Mouse (Mus musculus) G1E (cell line): ENCODE measurements around the gene Tnnt3.

Experiments
- CTCF ChIP-seq: IDR thresholded peaks from 2 replicates; pipeline ENCODE4 v1.5.1; 2012; ENCODE audit warnings: low read depth, low read length, inconsistent platforms, mixed read lengths
- GATA1 ChIP-seq: IDR thresholded peaks from 2 replicates; pipeline ENCODE4 v1.6.1; 2012; ENCODE audit warnings: borderline replicate concordance, low read length, inconsistent platforms, mixed read lengths

GRCm38 (mm10) chr7:142488053-142488452, 10.6 kb upstream of the Tnnt3 start:
- no peak for TF ChIP-seq CTCF
- TF ChIP-seq GATA1 = no peak
